Mouse (Mus musculus): ENCODE measurements at regions not wholly inside any gene's neighbourhood (a gene's known extent, or its start where the extent isn't known, plus 50 kb on each side); places are given as distances from the start of the nearest gene placed in this dataset.

- DNase-seq (ENCODE audit: low spot score): no peak
Measured at GRCm38 (mm10) chr19:44686061-44686460, 69.8 kb upstream of the Pax2 start.

GRCm38 (mm10) chr19:44692396-44692795, 63.4 kb upstream of the Pax2 start:
- peak; percentile 56 for DNase-seq (ENCODE audit: low spot score)

GRCm38 (mm10) chr19:44692816-44693215, 63.0 kb upstream of the Pax2 start:
- no peak for DNase-seq (ENCODE audit: low spot score)

- no peak for DNase-seq (ENCODE audit: low spot score)
Measured at GRCm38 (mm10) chr19:44695331-44695730, 60.5 kb upstream of the Pax2 start.

- DNase-seq (ENCODE audit: low spot score): no peak
Measured at GRCm38 (mm10) chr19:44696059-44696712, 59.7 kb upstream of the Pax2 start.

- no peak for DNase-seq (ENCODE audit: low spot score)
Measured at GRCm38 (mm10) chr19:44696773-44697172, 59.1 kb upstream of the Pax2 start.

GRCm38 (mm10) chr19:44698382-44699256, 57.2 kb upstream of the Pax2 start:
- DNase-seq (ENCODE audit: low spot score): no peak

Measured in urinary bladder, postnatal 25 days (tissue).